Mouse (Mus musculus): Measurements from ENCODE around the gene Kcnk3. TPM values are rescaled to one million over a fixed set of nuclear protein-coding genes. Genes with fewer than 3 reads are reported as not detected.

The Kcnk3 gene
- polyA plus RNA-seq, 1 experiment from 2014 or later = 1.6 TPM

- ATAC-seq (ENCODE audit: low FRiP score) = no peak
- no peak overlapping the region for H3K4me2 ChIP-seq (replicated peaks)
- no peaks in the 10 kb centered on the region for H3K9me3 ChIP-seq (replicated peaks)
- H3K4me1 ChIP-seq = peaks cover 14% of the 10 kb centered on the region
- 83% methylated on average over 8 of the region's 8 CpGs for WGBS
- H3K9ac ChIP-seq = no peak overlapping the region
- no peak overlapping the region for H3K4me3 ChIP-seq
- H3K36me3 ChIP-seq = no peaks in the 10 kb centered on the region
- no peak overlapping the region for H3K27ac ChIP-seq
- peaks cover 28% of the 10 kb centered on the region for H3K27me3 ChIP-seq
These were observed 38.5 kb downstream of the Kcnk3 start for GRCm38 (mm10) chr5:30626331-30627105.

DNA sequence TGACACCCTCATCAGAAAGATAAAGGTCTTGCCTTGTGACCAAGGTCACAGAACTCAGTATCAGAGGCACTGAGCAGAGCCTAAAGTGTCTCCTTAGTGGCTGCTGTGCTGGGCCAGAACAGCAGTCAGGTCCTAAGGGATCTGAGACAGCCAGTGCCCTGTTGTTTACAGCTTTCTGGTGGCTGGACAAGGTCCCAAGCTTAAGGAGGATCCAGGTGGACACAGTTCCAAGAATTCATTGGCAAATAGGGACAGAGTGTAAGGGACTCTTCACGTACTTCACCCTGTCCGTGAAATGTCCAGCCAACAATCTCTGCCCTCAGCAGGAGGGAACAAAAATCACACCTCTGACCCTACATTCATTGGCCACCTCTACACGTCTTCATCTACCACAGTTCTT, 40.5 kb downstream of the Kcnk3 start:
- H3K4me3 ChIP-seq = no peak overlapping the region
- H3K9ac ChIP-seq = no peak overlapping the region
- H3K4me2 ChIP-seq (replicated peaks) = no peak overlapping the region
- no peaks in the 10 kb centered on the region for H3K9me3 ChIP-seq (replicated peaks)
- peaks cover 11% of the 10 kb centered on the region for H3K27me3 ChIP-seq
- H3K4me1 ChIP-seq = no peaks in the 10 kb centered on the region
- WGBS = 87% methylated on average over 3 of the region's 3 CpGs
- no peaks in the 10 kb centered on the region for H3K36me3 ChIP-seq
- no peak for ATAC-seq (ENCODE audit: low FRiP score)
- no peak overlapping the region for H3K27ac ChIP-seq

DNA sequence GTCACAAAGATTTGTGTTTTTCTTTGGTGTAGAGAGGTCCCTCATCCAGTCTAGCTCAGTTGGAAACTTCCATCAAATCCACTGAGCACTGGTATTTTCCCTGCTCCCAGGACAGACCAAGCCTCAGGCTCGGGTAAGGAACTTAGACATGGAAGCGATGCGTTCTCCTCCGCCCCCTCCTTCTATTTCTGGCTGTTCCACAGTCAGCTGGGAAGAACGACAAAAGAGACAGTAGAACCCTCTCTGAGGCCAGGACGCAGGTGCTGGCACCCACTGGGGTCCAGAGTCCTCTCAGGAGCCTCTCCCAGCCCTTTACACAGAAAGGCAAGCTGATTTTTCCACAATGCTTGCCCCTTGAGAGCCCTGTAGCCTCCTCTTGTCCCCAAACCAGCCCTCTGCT, 42.4 kb downstream of the Kcnk3 start:
- H3K36me3 ChIP-seq = no peaks in the 10 kb centered on the region
- no peak for ATAC-seq (ENCODE audit: low FRiP score)
- 75% methylated on average over 6 of the region's 6 CpGs for WGBS
- H3K9ac ChIP-seq = no peak overlapping the region
- H3K4me1 ChIP-seq = no peaks in the 10 kb centered on the region
- no peaks in the 10 kb centered on the region for H3K9me3 ChIP-seq (replicated peaks)
- no peak overlapping the region for H3K27ac ChIP-seq
- no peaks in the 10 kb centered on the region for H3K27me3 ChIP-seq
- H3K4me2 ChIP-seq (replicated peaks) = no peak overlapping the region
- H3K4me3 ChIP-seq = no peak overlapping the region

- Histone ChIP-seq H3K4me1 (no peaks in the 10 kb centered on the region), H3K9ac (no peak overlapping the region), H3K27me3 (peaks cover 6% of the 10 kb centered on the region; the same call in 1 of the 2 replicates), H3K4me3 (no peak overlapping the region), H3K4me2 (replicated peaks) (no peak overlapping the region), H3K9me3 (replicated peaks) (no peaks in the 10 kb centered on the region), H3K27ac (no peak overlapping the region), H3K36me3 (no peaks in the 10 kb centered on the region)
- no peak for ATAC-seq (ENCODE audit: low FRiP score)
- WGBS = 79% methylated on average over 1 of the region's 1 CpGs
These were observed 44.2 kb downstream of the Kcnk3 start for GRCm38 (mm10) chr5:30632134-30632533.

GRCm38 (mm10) chr5:30636994-30637393, 49.0 kb downstream of the Kcnk3 start:
- no peak for ATAC-seq (ENCODE audit: low FRiP score)
- no peaks in the 10 kb centered on the region for H3K36me3 ChIP-seq
- 57% methylated on average over 7 of the region's 7 CpGs for WGBS
- no peaks in the 10 kb centered on the region for H3K9me3 ChIP-seq (replicated peaks)
- no peak overlapping the region for H3K4me3 ChIP-seq
- peaks cover 6% of the 10 kb centered on the region; the same call in 1 of the 2 replicates for H3K27me3 ChIP-seq
- H3K4me1 ChIP-seq = no peaks in the 10 kb centered on the region
- no peak overlapping the region for H3K4me2 ChIP-seq (replicated peaks)
- no peak overlapping the region for H3K9ac ChIP-seq
- no peak overlapping the region for H3K27ac ChIP-seq

DNA sequence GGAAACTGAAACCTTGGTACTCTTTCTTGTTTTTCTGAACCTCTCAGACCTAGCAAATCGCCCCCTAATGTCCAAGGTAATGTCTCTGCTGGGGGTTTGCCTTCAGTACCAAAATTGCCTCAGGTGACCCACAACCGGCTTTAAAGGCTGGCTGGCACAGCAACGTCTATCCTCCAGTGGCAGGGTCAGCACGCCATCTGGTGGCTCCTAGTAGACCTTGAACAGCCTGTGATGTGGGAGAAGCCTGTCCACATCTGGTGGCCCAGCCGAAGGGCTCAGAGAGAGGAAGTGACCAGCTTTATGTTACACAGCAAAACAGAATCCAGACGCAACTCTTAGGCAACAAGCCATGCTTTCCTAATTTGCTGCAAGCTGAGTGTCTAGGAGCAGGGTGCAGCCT, 50.1 kb downstream of the Kcnk3 start:
- Histone ChIP-seq H3K36me3 (no peaks in the 10 kb centered on the region), H3K4me2 (replicated peaks) (no peak overlapping the region), H3K4me1 (no peaks in the 10 kb centered on the region), H3K27me3 (peaks cover 6% of the 10 kb centered on the region; the same call in 1 of the 2 replicates), H3K4me3 (no peak overlapping the region), H3K27ac (no peak overlapping the region), H3K9me3 (replicated peaks) (no peaks in the 10 kb centered on the region), H3K9ac (no peak overlapping the region)
- 7% methylated on average over 6 of the region's 6 CpGs for WGBS
- ATAC-seq (ENCODE audit: low FRiP score) = no peak; the same call in 1 of the 2 replicates

DNA sequence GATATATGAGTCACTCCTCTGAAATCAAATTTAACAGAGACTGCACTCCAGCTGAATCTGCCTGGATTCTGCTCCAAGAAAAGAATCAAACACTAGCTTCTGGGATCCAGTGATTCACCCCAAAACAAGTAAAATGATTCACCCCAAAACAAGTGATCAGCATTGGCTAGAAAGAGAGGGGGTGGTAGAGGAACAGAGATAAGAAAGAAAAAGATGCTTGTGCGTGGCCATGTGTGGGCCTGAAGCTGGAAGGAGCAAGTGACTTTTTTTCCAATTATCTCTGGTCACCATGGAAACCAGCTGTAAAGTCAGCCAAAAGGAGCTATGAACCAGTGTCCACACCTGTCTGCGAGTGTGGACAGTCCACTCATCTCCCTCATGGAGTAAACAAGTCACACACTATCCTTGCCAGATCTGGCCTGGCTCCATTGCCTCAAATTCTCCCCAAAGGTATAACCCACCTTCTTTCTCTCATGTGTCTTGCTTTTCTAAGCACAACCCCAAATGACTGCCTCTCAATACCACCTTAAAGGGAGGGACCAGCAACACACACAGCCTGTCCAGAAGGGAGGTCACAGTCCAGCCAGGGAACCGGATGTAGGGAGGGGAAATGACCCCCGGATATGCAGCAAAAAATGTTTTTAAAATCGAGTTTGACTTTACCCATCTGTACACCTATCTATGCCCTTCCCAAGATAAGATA, 55.7 kb downstream of the Kcnk3 start:
- Histone ChIP-seq H3K27me3 (no peaks in the 10 kb centered on the region), H3K9ac (no peak overlapping the region), H3K4me1 (peaks cover 11% of the 10 kb centered on the region), H3K27ac (no peak overlapping the region), H3K36me3 (no peaks in the 10 kb centered on the region), H3K4me3 (no peak overlapping the region), H3K4me2 (replicated peaks) (no peak overlapping the region), H3K9me3 (replicated peaks) (no peaks in the 10 kb centered on the region)
- no peak for ATAC-seq (ENCODE audit: low FRiP score)
- 71% methylated on average over 5 of the region's 5 CpGs for WGBS

GRCm38 (mm10) chr5:30646036-30646435, 58.1 kb downstream of the Kcnk3 start:
- Histone ChIP-seq H3K9ac (no peak overlapping the region), H3K27me3 (no peaks in the 10 kb centered on the region), H3K4me3 (no peak overlapping the region), H3K4me2 (replicated peaks) (no peak overlapping the region), H3K27ac (no peak overlapping the region), H3K9me3 (replicated peaks) (no peaks in the 10 kb centered on the region), H3K4me1 (peaks cover 21% of the 10 kb centered on the region), H3K36me3 (no peaks in the 10 kb centered on the region)
- WGBS = 70% methylated on average over 2 of the region's 2 CpGs
- ATAC-seq (ENCODE audit: low FRiP score) = no peak

GRCm38 (mm10) chr5:30647396-30647795, 59.4 kb downstream of the Kcnk3 start:
- H3K9me3 ChIP-seq (replicated peaks) = no peaks in the 10 kb centered on the region
- peaks cover 21% of the 10 kb centered on the region for H3K4me1 ChIP-seq
- no peak; the same call in 1 of the 2 replicates for ATAC-seq (ENCODE audit: low FRiP score)
- H3K4me3 ChIP-seq = peak overlapping the region; percentile 67
- peak overlapping the region; percentile 97 for H3K4me2 ChIP-seq (replicated peaks)
- H3K27ac ChIP-seq = peak overlapping the region; percentile 70
- H3K36me3 ChIP-seq = 0 out of 2 replicates have a peak, but pooled peaks cover 7% of the 10 kb centered on the region
- 19% methylated on average over 9 of the region's 9 CpGs for WGBS
- no peaks in the 10 kb centered on the region for H3K27me3 ChIP-seq
- H3K9ac ChIP-seq = peak overlapping the region; percentile 84

GRCm38 (mm10) chr5:30647815-30648560, 60.0 kb downstream of the Kcnk3 start, which contains the start of gene Slc35f6:
Gene Slc35f6 (plus strand): TSS chr5:30647933.
- H3K36me3 ChIP-seq = 0 out of 2 replicates have a peak, but pooled peaks cover 8% of the 10 kb centered on the region
- peak within 1 kb of the TSS; percentile 70 for H3K27ac ChIP-seq
- peak within 1 kb of the TSS; percentile 97 for H3K4me2 ChIP-seq (replicated peaks)
- peak within 1 kb of the TSS; percentile 67 for H3K4me3 ChIP-seq
- no peaks in the 10 kb centered on the region for H3K9me3 ChIP-seq (replicated peaks)
- whole genome bisulfite sequencing = under 1% methylated on average over 38 of the region's 38 CpGs
- peak within 1 kb of the TSS; percentile 84 for H3K9ac ChIP-seq
- peak; percentile 94 for ATAC-seq (ENCODE audit: low FRiP score)
- H3K27me3 ChIP-seq = no peaks in the 10 kb centered on the region
- H3K4me1 ChIP-seq = peaks cover 21% of the 10 kb centered on the region

GRCm38 (mm10) chr5:30649558-30649957, 61.6 kb downstream of the Kcnk3 start:
- no peaks in the 10 kb centered on the region for H3K9me3 ChIP-seq (replicated peaks)
- no peak overlapping the region for H3K27ac ChIP-seq
- peaks cover 15% of the 10 kb centered on the region; the same call in 1 of the 2 replicates for H3K36me3 ChIP-seq
- WGBS = 75% methylated on average over 4 of the region's 4 CpGs
- H3K4me2 ChIP-seq (replicated peaks) = peak overlapping the region; percentile 97; the same call in 1 of the 2 replicates
- H3K9ac ChIP-seq = no peak overlapping the region
- no peak for ATAC-seq (ENCODE audit: low FRiP score)
- H3K27me3 ChIP-seq = no peaks in the 10 kb centered on the region
- H3K4me3 ChIP-seq = no peak overlapping the region
- peaks cover 21% of the 10 kb centered on the region for H3K4me1 ChIP-seq

- Histone ChIP-seq H3K36me3 (peaks cover 27% of the 10 kb centered on the region), H3K27ac (no peak overlapping the region)
- WGBS = 82% methylated on average over 3 of the region's 3 CpGs
These were observed 62.8 kb downstream of the Kcnk3 start for GRCm38 (mm10) chr5:30650756-30651155.

More at GRCm38 (mm10) chr5:30650756-30651155, 62.8 kb downstream of the Kcnk3 start:
- ATAC-seq (ENCODE audit: low FRiP score) = no peak
- H3K4me1 ChIP-seq = peaks cover 21% of the 10 kb centered on the region
- no peak overlapping the region for H3K4me2 ChIP-seq (replicated peaks)
- no peaks in the 10 kb centered on the region for H3K9me3 ChIP-seq (replicated peaks)
- H3K9ac ChIP-seq = no peak overlapping the region
- H3K27me3 ChIP-seq = no peaks in the 10 kb centered on the region
- H3K4me3 ChIP-seq = no peak overlapping the region

Data from hindbrain, embryonic 12.5 days (tissue).